Mouse (Mus musculus) thymus, postnatal 14 days (tissue): ENCODE measurements around the gene Capn11.

Experiments used
- DNase-seq: peaks from one replicate; pipeline ENCODE4 v3.0.0; 2021

Capn11 gene

GRCm38 (mm10) chr17:45659225-45659624, at the start of gene Capn11:
Capn11 (minus strand) TSS chr17:45659325.
- DNase-seq = no peak

GRCm38 (mm10) chr17:45708179-45708578, 49.1 kb upstream of the Capn11 start:
- DNase-seq = no peak

GRCm38 (mm10) chr17:45707376-45707775, 48.3 kb upstream of the Capn11 start:
- DNase-seq = no peak

- no peak for DNase-seq
Observed at GRCm38 (mm10) chr17:45706796-45707195, 47.7 kb upstream of the Capn11 start.

GRCm38 (mm10) chr17:45703187-45703586, 44.1 kb upstream of the Capn11 start:
- no peak for DNase-seq

- no peak for DNase-seq
Observed at GRCm38 (mm10) chr17:45702254-45702653, 43.1 kb upstream of the Capn11 start.

GRCm38 (mm10) chr17:45701236-45701591, 42.1 kb upstream of the Capn11 start:
- no peak for DNase-seq

- no peak for DNase-seq
Observed at GRCm38 (mm10) chr17:45700496-45701235, 41.5 kb upstream of the Capn11 start.

GRCm38 (mm10) chr17:45699039-45699740, 40.1 kb upstream of the Capn11 start:
- DNase-seq = no peak

- DNase-seq = no peak
Observed at GRCm38 (mm10) chr17:45698368-45698767, 39.2 kb upstream of the Capn11 start.

- no peak for DNase-seq
Observed at GRCm38 (mm10) chr17:45696981-45697380, 37.9 kb upstream of the Capn11 start.

- DNase-seq = no peak
Observed at GRCm38 (mm10) chr17:45695227-45696120, 36.3 kb upstream of the Capn11 start.

GRCm38 (mm10) chr17:45693812-45694565, 34.9 kb upstream of the Capn11 start:
- DNase-seq = no peak

GRCm38 (mm10) chr17:45692159-45692558, 33.0 kb upstream of the Capn11 start:
- no peak for DNase-seq

- no peak for DNase-seq
Observed at GRCm38 (mm10) chr17:45690044-45690443, 30.9 kb upstream of the Capn11 start.

GRCm38 (mm10) chr17:45689120-45689519, 30.0 kb upstream of the Capn11 start:
- DNase-seq = no peak

- DNase-seq = peak; percentile 48
Observed at GRCm38 (mm10) chr17:45686716-45687115, 27.6 kb upstream of the Capn11 start, which contains the start of gene Tmem63b. Tmem63b (minus strand) TSS chr17:45686905.

GRCm38 (mm10) chr17:45686093-45686619, 27.0 kb upstream of the Capn11 start, which contains the start of gene Mrpl14:
Mrpl14 (plus strand) TSS chr17:45686322.
- peak; percentile 96 for DNase-seq

- peak; percentile 62 for DNase-seq
Observed at GRCm38 (mm10) chr17:45685171-45686092, 26.3 kb upstream of the Capn11 start.

GRCm38 (mm10) chr17:45684667-45685131, 25.6 kb upstream of the Capn11 start:
- no peak for DNase-seq

- DNase-seq = no peak
Observed at GRCm38 (mm10) chr17:45682843-45683242, 23.7 kb upstream of the Capn11 start.
